Mouse (Mus musculus): ENCODE data around the gene Insc. TPM values are rescaled to one million over a fixed set of nuclear protein-coding genes. Genes with fewer than 3 reads are reported as not detected.

Insc gene
- polyA plus RNA-seq, 1 experiment from 2014 or later: 16.6 TPM

DNA sequence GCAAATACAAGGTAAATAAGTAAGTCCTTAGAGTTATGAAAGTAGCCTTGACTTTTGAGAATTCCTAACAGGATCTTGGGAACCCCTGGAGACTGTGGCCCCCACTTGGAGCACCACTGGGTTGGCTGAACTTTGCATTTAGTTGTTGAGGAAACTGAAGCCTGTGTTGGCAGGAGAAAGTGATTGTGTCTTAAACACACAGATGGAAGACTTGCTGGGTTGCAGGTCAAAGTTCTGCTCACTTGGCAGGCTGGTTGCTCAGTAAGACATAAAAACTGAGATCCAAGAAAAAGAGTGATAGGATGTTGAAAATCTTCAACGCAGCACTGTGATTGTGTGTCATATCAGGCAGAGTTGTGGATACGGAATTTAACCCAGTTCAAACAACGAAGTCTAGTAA, 108.9 kb downstream of the Insc start:
- Histone ChIP-seq H3K4me2 (ENCODE audit: low read depth) (no peak overlapping the region), H3K9me3 (ENCODE audit: control insufficient read depth, low read length) (no peaks in the 10 kb centered on the region), H3K4me3 (ENCODE audit: low read depth, low read length) (no peak overlapping the region), H3K4me1 (ENCODE audit: control insufficient read depth, insufficient read depth, low read length) (no peaks in the 10 kb centered on the region), H3K27me3 (ENCODE audit: control insufficient read depth, insufficient read depth, low read length) (no peaks in the 10 kb centered on the region), H3K27ac (ENCODE audit: low read depth, low read length) (no peak overlapping the region), H3K36me3 (ENCODE audit: control insufficient read depth, insufficient read depth, low read length) (no peaks in the 10 kb centered on the region), H3K9ac (ENCODE audit: low read length) (no peak overlapping the region)
- ATAC-seq (ENCODE audit: insufficient read depth, low FRiP score, low TSS enrichment) (no peak), DNase-seq (ENCODE audit: low spot score) (no peak)
- WGBS: 87% methylated on average over 3 of the region's 3 CpGs

DNA sequence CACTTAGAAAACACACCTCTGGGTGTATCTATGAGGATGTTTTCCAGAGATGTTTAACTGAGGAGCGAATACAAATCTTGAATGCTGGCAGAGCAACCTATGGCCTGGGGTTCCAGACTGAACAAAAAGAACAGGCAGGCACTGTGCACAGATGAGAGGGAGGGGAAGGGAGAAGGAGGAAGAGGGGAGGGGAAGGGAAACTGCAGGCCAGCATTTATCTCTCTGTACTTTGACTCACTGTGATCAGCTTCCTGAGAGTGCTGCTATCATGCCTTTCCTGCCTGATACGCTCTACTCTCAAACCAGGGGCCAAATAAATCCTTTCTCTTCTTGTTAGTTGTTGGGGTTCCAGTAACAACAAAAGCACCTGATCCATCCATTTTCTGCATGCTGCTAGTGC, 110.7 kb downstream of the Insc start:
- H3K9me3 ChIP-seq (ENCODE audit: control insufficient read depth, low read length): no peaks in the 10 kb centered on the region
- 91% methylated on average over 2 of the region's 2 CpGs for WGBS
- no peaks in the 10 kb centered on the region for H3K36me3 ChIP-seq (ENCODE audit: control insufficient read depth, insufficient read depth, low read length)
- H3K27me3 ChIP-seq (ENCODE audit: control insufficient read depth, insufficient read depth, low read length): no peaks in the 10 kb centered on the region
- ATAC-seq (ENCODE audit: insufficient read depth, low FRiP score, low TSS enrichment) (no peak), DNase-seq (ENCODE audit: low spot score) (no peak)
- H3K4me1 ChIP-seq (ENCODE audit: control insufficient read depth, insufficient read depth, low read length): no peaks in the 10 kb centered on the region
- H3K27ac ChIP-seq (ENCODE audit: low read depth, low read length): no peak overlapping the region
- no peak overlapping the region for H3K9ac ChIP-seq (ENCODE audit: low read length)
- no peak overlapping the region for H3K4me2 ChIP-seq (ENCODE audit: low read depth)
- H3K4me3 ChIP-seq (ENCODE audit: low read depth, low read length): no peak overlapping the region

DNA sequence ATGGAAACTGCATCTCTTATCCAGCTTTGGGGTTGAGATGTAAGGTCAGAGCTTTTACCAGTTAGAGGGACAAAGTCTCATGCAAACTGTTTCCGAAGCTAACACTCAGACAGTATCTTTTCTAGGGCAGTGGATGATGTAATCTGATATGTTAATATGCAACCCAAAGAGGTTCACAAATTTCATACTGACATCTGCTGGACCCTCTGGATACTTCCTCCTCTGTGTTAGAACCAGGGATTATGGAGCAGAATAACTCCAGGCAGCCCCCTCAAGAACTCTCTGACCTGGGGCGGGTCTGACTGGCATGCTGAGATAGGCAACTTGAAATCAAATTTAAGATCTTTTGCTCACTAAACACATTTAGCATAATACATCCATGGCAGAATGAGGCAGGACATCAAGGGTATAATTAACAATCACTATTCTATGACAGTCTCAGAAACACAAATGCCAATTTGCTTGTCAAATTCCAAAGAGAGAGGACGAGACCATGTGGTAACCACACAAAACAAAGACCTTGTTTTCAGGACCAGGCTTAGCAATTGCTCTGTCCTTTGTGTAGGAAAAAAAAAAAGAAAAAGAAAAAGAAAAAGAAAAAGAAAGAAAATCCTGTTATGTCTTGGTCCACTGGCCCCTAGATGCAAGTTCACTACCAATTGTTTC, 117.5 kb downstream of the Insc start:
- no peaks in the 10 kb centered on the region for H3K36me3 ChIP-seq (ENCODE audit: control insufficient read depth, insufficient read depth, low read length)
- ATAC-seq (ENCODE audit: insufficient read depth, low FRiP score, low TSS enrichment) (no peak), DNase-seq (ENCODE audit: low spot score) (no peak)
- no peaks in the 10 kb centered on the region for H3K27me3 ChIP-seq (ENCODE audit: control insufficient read depth, insufficient read depth, low read length)
- H3K4me2 ChIP-seq (ENCODE audit: low read depth): no peak overlapping the region
- no peak overlapping the region for H3K4me3 ChIP-seq (ENCODE audit: low read depth, low read length)
- H3K9me3 ChIP-seq (ENCODE audit: control insufficient read depth, low read length): no peaks in the 10 kb centered on the region
- no peak overlapping the region for H3K9ac ChIP-seq (ENCODE audit: low read length)
- H3K27ac ChIP-seq (ENCODE audit: low read depth, low read length): no peak overlapping the region
- 77% methylated on average over 3 of the region's 3 CpGs for WGBS
- no peaks in the 10 kb centered on the region for H3K4me1 ChIP-seq (ENCODE audit: control insufficient read depth, insufficient read depth, low read length)

DNA sequence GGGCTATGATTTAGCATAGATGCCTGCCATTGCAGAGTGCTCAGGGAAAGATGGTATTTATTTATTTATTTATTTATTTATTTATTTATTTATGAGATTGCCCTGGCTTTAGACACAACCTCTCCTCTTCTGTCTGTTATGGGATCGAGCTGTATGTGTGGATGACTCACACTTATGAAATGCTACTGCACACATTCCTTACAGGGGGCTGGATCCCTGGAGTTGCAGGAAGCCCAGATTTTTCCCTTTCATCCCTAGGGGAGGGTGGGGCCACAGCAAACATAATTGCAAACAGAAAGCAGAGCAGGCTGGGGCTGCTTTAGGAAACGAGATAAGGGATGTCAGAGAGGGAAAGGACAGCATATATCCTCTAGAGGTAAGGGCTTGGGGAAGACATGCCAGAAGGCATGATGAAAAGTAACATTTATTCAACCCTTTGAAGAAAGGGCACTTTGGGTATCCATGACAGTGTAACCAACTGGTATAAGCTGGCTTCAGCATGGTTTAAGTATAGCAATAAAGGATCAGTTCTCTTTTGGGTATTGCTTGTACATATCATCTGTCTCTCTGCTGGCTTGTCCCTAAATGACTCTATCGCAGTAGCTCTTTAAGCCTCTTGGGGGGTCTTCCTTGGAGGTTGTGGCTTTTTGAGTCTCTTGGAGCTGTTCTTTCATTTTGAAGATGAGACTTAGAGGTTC, 130.0 kb downstream of the Insc start:
- no peak overlapping the region for H3K9ac ChIP-seq (ENCODE audit: low read length)
- ATAC-seq (ENCODE audit: insufficient read depth, low FRiP score, low TSS enrichment) (no peak), DNase-seq (ENCODE audit: low spot score) (no peak)
- WGBS: 79% methylated on average over 3 of the region's 3 CpGs
- no peak overlapping the region for H3K4me3 ChIP-seq (ENCODE audit: low read depth, low read length)
- no peaks in the 10 kb centered on the region for H3K36me3 ChIP-seq (ENCODE audit: control insufficient read depth, insufficient read depth, low read length)
- no peak overlapping the region for H3K27ac ChIP-seq (ENCODE audit: low read depth, low read length)
- no peak overlapping the region for H3K4me2 ChIP-seq (ENCODE audit: low read depth)
- no peaks in the 10 kb centered on the region for H3K9me3 ChIP-seq (ENCODE audit: control insufficient read depth, low read length)
- no peaks in the 10 kb centered on the region for H3K4me1 ChIP-seq (ENCODE audit: control insufficient read depth, insufficient read depth, low read length)
- no peaks in the 10 kb centered on the region for H3K27me3 ChIP-seq (ENCODE audit: control insufficient read depth, insufficient read depth, low read length)

DNA sequence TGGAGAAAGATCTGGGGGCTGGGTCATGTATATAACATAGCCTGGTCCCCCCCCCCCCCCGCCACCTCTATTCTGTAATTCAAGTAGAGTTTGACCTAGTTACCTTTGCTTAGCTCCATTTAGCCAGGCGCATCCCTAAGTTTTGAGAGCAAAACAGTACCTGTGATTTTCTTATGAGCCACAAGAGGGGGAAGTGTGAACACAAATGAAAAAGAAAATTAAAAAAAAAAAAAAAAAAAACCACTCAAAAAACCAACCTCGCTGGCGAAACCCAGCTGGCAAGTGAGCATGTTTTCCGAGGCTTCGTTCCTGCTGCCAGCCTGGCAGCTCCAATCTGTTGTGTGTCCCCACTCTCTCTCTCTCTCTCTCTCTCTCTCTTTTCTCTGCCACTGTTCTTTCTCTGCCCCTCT, 130.5 kb downstream of the Insc start:
- H3K9me3 ChIP-seq (ENCODE audit: control insufficient read depth, low read length): no peaks in the 10 kb centered on the region
- no peaks in the 10 kb centered on the region for H3K4me1 ChIP-seq (ENCODE audit: control insufficient read depth, insufficient read depth, low read length)
- H3K4me2 ChIP-seq (ENCODE audit: low read depth): no peak overlapping the region
- ATAC-seq (ENCODE audit: insufficient read depth, low FRiP score, low TSS enrichment) (no peak), DNase-seq (ENCODE audit: low spot score) (no peak)
- H3K27me3 ChIP-seq (ENCODE audit: control insufficient read depth, insufficient read depth, low read length): no peaks in the 10 kb centered on the region
- H3K4me3 ChIP-seq (ENCODE audit: low read depth, low read length): no peak overlapping the region
- H3K9ac ChIP-seq (ENCODE audit: low read length): no peak overlapping the region
- 60% methylated on average over 6 of the region's 6 CpGs for WGBS
- no peaks in the 10 kb centered on the region for H3K36me3 ChIP-seq (ENCODE audit: control insufficient read depth, insufficient read depth, low read length)
- H3K27ac ChIP-seq (ENCODE audit: low read depth, low read length): no peak overlapping the region

DNA sequence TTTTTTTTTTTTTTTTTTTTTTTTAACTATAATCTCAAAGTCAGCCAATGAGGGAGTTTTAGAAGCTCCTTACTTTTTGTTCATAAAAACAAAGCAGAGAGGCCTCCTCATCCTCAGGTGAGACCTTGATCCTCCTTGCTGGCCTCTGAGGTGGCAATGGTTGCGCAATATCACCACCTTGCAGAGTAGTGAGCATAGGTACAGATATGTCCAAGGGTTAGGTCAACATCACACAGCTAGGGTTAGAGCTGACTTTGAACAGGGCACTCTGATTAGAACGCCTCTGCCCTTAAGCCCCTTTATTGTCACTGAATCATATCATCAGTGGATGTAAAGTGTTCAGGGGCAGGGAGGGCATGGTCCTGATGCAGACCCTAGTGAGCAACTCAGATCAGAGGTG, 131.1 kb downstream of the Insc start:
- Histone ChIP-seq H3K27ac (ENCODE audit: low read depth, low read length) (no peak overlapping the region), H3K36me3 (ENCODE audit: control insufficient read depth, insufficient read depth, low read length) (no peaks in the 10 kb centered on the region), H3K9me3 (ENCODE audit: control insufficient read depth, low read length) (no peaks in the 10 kb centered on the region), H3K27me3 (ENCODE audit: control insufficient read depth, insufficient read depth, low read length) (no peaks in the 10 kb centered on the region), H3K4me1 (ENCODE audit: control insufficient read depth, insufficient read depth, low read length) (no peaks in the 10 kb centered on the region), H3K4me3 (ENCODE audit: low read depth, low read length) (no peak overlapping the region), H3K9ac (ENCODE audit: low read length) (no peak overlapping the region), H3K4me2 (ENCODE audit: low read depth) (no peak overlapping the region)
- no peak for ATAC-seq (ENCODE audit: insufficient read depth, low FRiP score, low TSS enrichment)
- DNase-seq (ENCODE audit: low spot score): no peak
- WGBS: 96% methylated on average over 2 of the region's 2 CpGs

DNA sequence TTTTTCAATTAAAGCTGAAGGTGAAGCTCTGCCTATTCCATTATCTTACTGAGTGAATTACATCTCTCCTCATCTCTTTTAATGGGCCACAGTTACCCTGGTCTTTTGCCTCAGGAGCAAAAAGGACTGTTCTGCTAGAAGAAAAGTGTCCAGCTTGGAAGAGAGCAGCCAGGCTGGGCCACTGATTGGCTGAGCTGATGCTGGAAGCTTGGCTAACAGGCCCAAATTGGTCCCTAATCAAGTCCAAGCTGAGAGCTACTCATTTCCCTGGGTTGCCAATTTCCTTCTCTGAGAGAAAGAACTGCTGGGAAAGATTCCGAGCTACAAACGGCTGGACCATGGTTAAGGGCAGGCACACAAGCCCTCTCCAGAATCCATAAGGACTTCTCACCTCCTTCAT, 140.1 kb downstream of the Insc start:
- H3K9me3 ChIP-seq (ENCODE audit: control insufficient read depth, low read length): no peaks in the 10 kb centered on the region

DNA sequence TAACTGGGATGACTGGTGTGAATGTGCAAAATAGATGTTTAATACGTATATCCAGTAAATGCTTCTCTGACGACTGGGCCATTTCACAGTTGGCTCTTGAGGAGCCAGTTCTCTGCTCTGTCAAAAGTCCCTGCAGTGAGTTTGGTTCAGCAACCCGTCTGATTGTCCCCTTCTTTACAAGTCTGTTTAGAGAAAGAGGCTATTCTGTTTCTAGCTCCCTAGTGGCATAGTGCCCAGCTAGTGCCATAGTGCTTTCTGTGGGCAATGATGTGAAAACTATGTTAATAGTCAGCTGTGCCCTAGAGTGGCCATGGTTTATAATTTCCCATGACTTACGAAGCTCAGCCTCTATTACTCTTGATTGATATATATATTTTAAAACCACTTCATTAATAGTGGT, 143.4 kb downstream of the Insc start:
- H3K4me1 ChIP-seq (ENCODE audit: control insufficient read depth, insufficient read depth, low read length): no peaks in the 10 kb centered on the region
- no peaks in the 10 kb centered on the region for H3K36me3 ChIP-seq (ENCODE audit: control insufficient read depth, insufficient read depth, low read length)
- 75% methylated on average over 4 of the region's 4 CpGs for WGBS
- no peak overlapping the region for H3K4me2 ChIP-seq (ENCODE audit: low read depth)
- no peaks in the 10 kb centered on the region for H3K27me3 ChIP-seq (ENCODE audit: control insufficient read depth, insufficient read depth, low read length)
- H3K9me3 ChIP-seq (ENCODE audit: control insufficient read depth, low read length): no peaks in the 10 kb centered on the region
- no peak overlapping the region for H3K27ac ChIP-seq (ENCODE audit: low read depth, low read length)
- H3K4me3 ChIP-seq (ENCODE audit: low read depth, low read length): no peak overlapping the region
- no peak overlapping the region for H3K9ac ChIP-seq (ENCODE audit: low read length)
- ATAC-seq (ENCODE audit: insufficient read depth, low FRiP score, low TSS enrichment) (no peak), DNase-seq (ENCODE audit: low spot score) (no peak)

More for the DNA sequence above, 140.1 kb downstream of the Insc start:
- Histone ChIP-seq H3K27me3 (ENCODE audit: control insufficient read depth, insufficient read depth, low read length) (no peaks in the 10 kb centered on the region), H3K36me3 (ENCODE audit: control insufficient read depth, insufficient read depth, low read length) (no peaks in the 10 kb centered on the region), H3K4me3 (ENCODE audit: low read depth, low read length) (no peak overlapping the region), H3K4me2 (ENCODE audit: low read depth) (no peak overlapping the region), H3K9ac (ENCODE audit: low read length) (no peak overlapping the region), H3K4me1 (ENCODE audit: control insufficient read depth, insufficient read depth, low read length) (no peaks in the 10 kb centered on the region), H3K27ac (ENCODE audit: low read depth, low read length) (no peak overlapping the region)
- ATAC-seq (ENCODE audit: insufficient read depth, low FRiP score, low TSS enrichment) (no peak), DNase-seq (ENCODE audit: low spot score) (no peak)
- WGBS: 83% methylated on average over 2 of the region's 2 CpGs

DNA sequence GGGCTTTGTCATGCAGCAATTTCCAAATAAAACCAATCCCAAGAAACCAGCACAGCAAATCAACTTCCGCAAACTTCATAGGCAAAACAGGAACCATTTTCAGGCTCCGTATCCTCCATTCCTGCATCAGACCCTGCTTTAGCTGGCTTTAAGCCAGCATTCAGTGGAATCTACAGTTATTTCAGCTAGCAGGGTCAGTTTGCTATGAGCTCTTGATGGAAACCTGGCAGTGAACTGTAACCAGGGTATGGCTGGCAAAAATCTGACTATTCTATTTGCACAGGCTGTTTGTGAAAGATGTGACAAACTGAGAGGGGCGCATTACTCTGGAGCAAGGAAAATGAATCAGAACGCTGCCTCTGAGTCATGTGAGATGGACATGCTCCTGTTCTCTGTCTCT, 146.7 kb downstream of the Insc start:
- WGBS: 95% methylated on average over 4 of the region's 4 CpGs
- Histone ChIP-seq H3K9ac (ENCODE audit: low read length) (no peak overlapping the region), H3K4me1 (ENCODE audit: control insufficient read depth, insufficient read depth, low read length) (no peaks in the 10 kb centered on the region), H3K27me3 (ENCODE audit: control insufficient read depth, insufficient read depth, low read length) (no peaks in the 10 kb centered on the region), H3K9me3 (ENCODE audit: control insufficient read depth, low read length) (no peaks in the 10 kb centered on the region), H3K4me2 (ENCODE audit: low read depth) (no peak overlapping the region), H3K4me3 (ENCODE audit: low read depth, low read length) (no peak overlapping the region), H3K36me3 (ENCODE audit: control insufficient read depth, insufficient read depth, low read length) (no peaks in the 10 kb centered on the region), H3K27ac (ENCODE audit: low read depth, low read length) (no peak overlapping the region)
- no peak for ATAC-seq (ENCODE audit: insufficient read depth, low FRiP score, low TSS enrichment)
- no peak for DNase-seq (ENCODE audit: low spot score)

All from neural tube, embryonic 11.5 days (tissue).